Mouse (Mus musculus): ENCODE measurements at regions not wholly inside any gene's neighbourhood (a gene's known extent, or its start where the extent isn't known, plus 50 kb on each side); places are given as distances from the start of the nearest gene placed in this dataset.

- no peak for ATAC-seq (ENCODE audit: insufficient number of reproducible peaks, insufficient read depth, low FRiP score, low TSS enrichment, low read depth)
- Histone ChIP-seq H3K36me3 (no peaks in the 10 kb centered on the region), H3K4me2 (no peak overlapping the region), H3K4me1 (peaks cover 5% of the 10 kb centered on the region; the same call in 1 of the 2 replicates), H3K27me3 (no peaks in the 10 kb centered on the region), H3K4me3 (no peak overlapping the region), H3K27ac (no peak overlapping the region), H3K9ac (no peak overlapping the region), H3K9me3 (peaks cover 2% of the 10 kb centered on the region; the same call in 1 of the 2 replicates)
- 69% methylated on average over 5 of the region's 5 CpGs for WGBS
These were observed 53.0 kb downstream of the Gm12689 start for GRCm38 (mm10) chr4:99348674-99349073.

GRCm38 (mm10) chr4:99353122-99353774, 57.5 kb downstream of the Gm12689 start:
- Histone ChIP-seq H3K36me3 (no peaks in the 10 kb centered on the region), H3K4me3 (no peak overlapping the region), H3K9me3 (peaks cover 2% of the 10 kb centered on the region; the same call in 1 of the 2 replicates), H3K27ac (no peak overlapping the region), H3K27me3 (peaks cover 5% of the 10 kb centered on the region), H3K4me1 (peaks cover 5% of the 10 kb centered on the region; the same call in 1 of the 2 replicates), H3K9ac (no peak overlapping the region), H3K4me2 (no peak overlapping the region)
- ATAC-seq (ENCODE audit: insufficient number of reproducible peaks, insufficient read depth, low FRiP score, low TSS enrichment, low read depth), result no peak
- WGBS, result 30% methylated on average over 8 of the region's 8 CpGs

- peak overlapping the region; percentile 12; the same call in 1 of the 2 replicates for H3K4me3 ChIP-seq
- H3K4me1 ChIP-seq, result peaks cover 5% of the 10 kb centered on the region; the same call in 1 of the 2 replicates
- H3K4me2 ChIP-seq, result peak overlapping the region; percentile 32
- no peak overlapping the region for H3K9ac ChIP-seq
- no peaks in the 10 kb centered on the region for H3K9me3 ChIP-seq
- no peak for ATAC-seq (ENCODE audit: insufficient number of reproducible peaks, insufficient read depth, low FRiP score, low TSS enrichment, low read depth)
- H3K27ac ChIP-seq, result no peak overlapping the region
- whole genome bisulfite sequencing, result 58% methylated on average over 16 of the region's 17 CpGs
- H3K36me3 ChIP-seq, result no peaks in the 10 kb centered on the region
- peaks cover 5% of the 10 kb centered on the region for H3K27me3 ChIP-seq
These were observed 58.5 kb downstream of the Gm12689 start for GRCm38 (mm10) chr4:99354241-99354640.

- peaks cover 5% of the 10 kb centered on the region; the same call in 1 of the 2 replicates for H3K4me1 ChIP-seq
- H3K4me2 ChIP-seq, result peak overlapping the region; percentile 32; the same call in 1 of the 2 replicates
- WGBS, result 40% methylated on average over 9 of the region's 9 CpGs
- H3K4me3 ChIP-seq, result no peak overlapping the region
- no peak overlapping the region for H3K27ac ChIP-seq
- no peak for ATAC-seq (ENCODE audit: insufficient number of reproducible peaks, insufficient read depth, low FRiP score, low TSS enrichment, low read depth)
- no peak overlapping the region for H3K9ac ChIP-seq
- H3K9me3 ChIP-seq, result no peaks in the 10 kb centered on the region
- H3K36me3 ChIP-seq, result no peaks in the 10 kb centered on the region
- H3K27me3 ChIP-seq, result peaks cover 5% of the 10 kb centered on the region
These were observed 59.1 kb downstream of the Gm12689 start for GRCm38 (mm10) chr4:99354835-99355234.

GRCm38 (mm10) chr4:99368036-99368435, 72.3 kb downstream of the Gm12689 start:
- Histone ChIP-seq H3K4me1 (no peaks in the 10 kb centered on the region), H3K9ac (no peak overlapping the region), H3K27ac (no peak overlapping the region), H3K4me3 (no peak overlapping the region), H3K27me3 (no peaks in the 10 kb centered on the region), H3K9me3 (0 out of 2 replicates have a peak, but pooled peaks cover 2% of the 10 kb centered on the region), H3K36me3 (no peaks in the 10 kb centered on the region), H3K4me2 (no peak overlapping the region)
- WGBS, result 87% methylated on average over 9 of the region's 9 CpGs
- ATAC-seq (ENCODE audit: insufficient number of reproducible peaks, insufficient read depth, low FRiP score, low TSS enrichment, low read depth), result no peak

- Histone ChIP-seq H3K9me3 (0 out of 2 replicates have a peak, but pooled peaks cover under 1% of the 10 kb centered on the region), H3K9ac (no peak overlapping the region), H3K36me3 (no peaks in the 10 kb centered on the region), H3K4me1 (peaks cover 3% of the 10 kb centered on the region; the same call in 1 of the 2 replicates), H3K4me3 (no peak overlapping the region), H3K27me3 (peaks cover 10% of the 10 kb centered on the region; the same call in 1 of the 2 replicates), H3K4me2 (no peak overlapping the region), H3K27ac (no peak overlapping the region)
- 80% methylated on average over 5 of the region's 5 CpGs for WGBS
- ATAC-seq (ENCODE audit: insufficient number of reproducible peaks, insufficient read depth, low FRiP score, low TSS enrichment, low read depth), result no peak
These were observed 75.5 kb downstream of the Gm12689 start for GRCm38 (mm10) chr4:99371162-99371561.

GRCm38 (mm10) chr4:99376171-99376570, 80.5 kb downstream of the Gm12689 start:
- 32% methylated on average over 1 of the region's 1 CpGs for WGBS
- Histone ChIP-seq H3K27me3 (peaks cover 30% of the 10 kb centered on the region), H3K4me2 (no peak overlapping the region), H3K36me3 (no peaks in the 10 kb centered on the region), H3K4me1 (peaks cover 3% of the 10 kb centered on the region; the same call in 1 of the 2 replicates), H3K27ac (no peak overlapping the region), H3K9me3 (no peaks in the 10 kb centered on the region), H3K4me3 (no peak overlapping the region), H3K9ac (no peak overlapping the region)
- no peak for ATAC-seq (ENCODE audit: insufficient number of reproducible peaks, insufficient read depth, low FRiP score, low TSS enrichment, low read depth)

- H3K27me3 ChIP-seq, result peaks cover 30% of the 10 kb centered on the region
- H3K4me2 ChIP-seq, result no peak overlapping the region
These were observed 81.2 kb downstream of the Gm12689 start for GRCm38 (mm10) chr4:99376911-99377310.

GRCm38 (mm10) chr4:99379983-99380382, 84.3 kb downstream of the Gm12689 start:
- ATAC-seq (ENCODE audit: insufficient number of reproducible peaks, insufficient read depth, low FRiP score, low TSS enrichment, low read depth), result no peak
- H3K9ac ChIP-seq, result no peak overlapping the region
- peaks cover 30% of the 10 kb centered on the region for H3K27me3 ChIP-seq
- 74% methylated on average over 4 of the region's 4 CpGs for WGBS
- no peak overlapping the region for H3K4me2 ChIP-seq
- H3K36me3 ChIP-seq, result no peaks in the 10 kb centered on the region
- no peaks in the 10 kb centered on the region for H3K9me3 ChIP-seq
- no peaks in the 10 kb centered on the region for H3K4me1 ChIP-seq
- no peak overlapping the region for H3K4me3 ChIP-seq
- H3K27ac ChIP-seq, result no peak overlapping the region

More at GRCm38 (mm10) chr4:99376911-99377310, 81.2 kb downstream of the Gm12689 start:
- Histone ChIP-seq H3K9me3 (no peaks in the 10 kb centered on the region), H3K27ac (no peak overlapping the region), H3K4me3 (no peak overlapping the region), H3K36me3 (no peaks in the 10 kb centered on the region), H3K4me1 (peaks cover 3% of the 10 kb centered on the region; the same call in 1 of the 2 replicates), H3K9ac (no peak overlapping the region)
- no peak for ATAC-seq (ENCODE audit: insufficient number of reproducible peaks, insufficient read depth, low FRiP score, low TSS enrichment, low read depth)
- WGBS, result 24% methylated on average over 9 of the region's 9 CpGs

GRCm38 (mm10) chr4:99385381-99385780, 89.7 kb downstream of the Gm12689 start:
- 0 out of 2 replicates have a peak, but pooled peaks cover 3% of the 10 kb centered on the region for H3K4me1 ChIP-seq
- H3K27ac ChIP-seq, result no peak overlapping the region
- H3K4me2 ChIP-seq, result no peak overlapping the region
- ATAC-seq (ENCODE audit: insufficient number of reproducible peaks, insufficient read depth, low FRiP score, low TSS enrichment, low read depth), result no peak
- no peaks in the 10 kb centered on the region for H3K36me3 ChIP-seq
- H3K4me3 ChIP-seq, result no peak overlapping the region
- 11% methylated on average over 8 of the region's 8 CpGs for WGBS
- no peak overlapping the region for H3K9ac ChIP-seq
- no peaks in the 10 kb centered on the region for H3K9me3 ChIP-seq
- H3K27me3 ChIP-seq, result no peaks in the 10 kb centered on the region

- 63% methylated on average over 1 of the region's 1 CpGs for WGBS
These were observed 93.7 kb downstream of the Gm12689 start for GRCm38 (mm10) chr4:99389428-99389827.

GRCm38 (mm10) chr4:99392986-99393385, 97.3 kb downstream of the Gm12689 start:
- Histone ChIP-seq H3K4me3 (no peak overlapping the region), H3K36me3 (no peaks in the 10 kb centered on the region), H3K4me2 (no peak overlapping the region), H3K27ac (no peak overlapping the region), H3K9me3 (no peaks in the 10 kb centered on the region), H3K27me3 (no peaks in the 10 kb centered on the region), H3K9ac (no peak overlapping the region), H3K4me1 (no peaks in the 10 kb centered on the region)
- WGBS, result 86% methylated on average over 5 of the region's 5 CpGs
- no peak for ATAC-seq (ENCODE audit: insufficient number of reproducible peaks, insufficient read depth, low FRiP score, low TSS enrichment, low read depth)

More at GRCm38 (mm10) chr4:99389428-99389827, 93.7 kb downstream of the Gm12689 start:
- Histone ChIP-seq H3K36me3 (no peaks in the 10 kb centered on the region), H3K9me3 (no peaks in the 10 kb centered on the region), H3K4me3 (no peak overlapping the region), H3K27ac (no peak overlapping the region), H3K9ac (no peak overlapping the region), H3K4me1 (0 out of 2 replicates have a peak, but pooled peaks cover 3% of the 10 kb centered on the region), H3K27me3 (no peaks in the 10 kb centered on the region), H3K4me2 (no peak overlapping the region)
- no peak for ATAC-seq (ENCODE audit: insufficient number of reproducible peaks, insufficient read depth, low FRiP score, low TSS enrichment, low read depth)
